Mouse (Mus musculus) spleen, embryonic (tissue): ENCODE data around the gene Nop16.
"Not testable (repeated sequence)": the region's sequence is repeated elsewhere in the genome, so short reads cannot be mapped to it uniquely, and the experiment has no call there.

Experiments used
- CTCF ChIA-PET: fragments of 350-600 bp; sonication (Branson Sonifier 250); formaldehyde crosslinking; loops from one replicate; lab custom pipeline; 2022; lab: Charles Lee

The Nop16 gene

GRCm38 (mm10) chr13:54589996-54590951 lies at the start of gene Nop16, which contains the start of gene Higd2a:
TSS of gene Nop16 (minus strand) at chr13:54590090.
TSS of gene Higd2a (plus strand) at chr13:54590207.
- CTCF ChIA-PET, result no interaction called here

- CTCF ChIA-PET, result no interaction called here
Observed at GRCm38 (mm10) chr13:54635011-54635410, 45.1 kb upstream of the Nop16 start.

GRCm38 (mm10) chr13:54632731-54633277 lies 42.9 kb upstream of the Nop16 start:
- CTCF ChIA-PET, result interaction anchor here (0.9 kb wide), 1 partner anchor 11 kb away, joined by 3 read pairs; the partner anchor contains the start of gene Faf2

- CTCF ChIA-PET, result no interaction called here
Observed at GRCm38 (mm10) chr13:54629128-54629527, 39.2 kb upstream of the Nop16 start.

GRCm38 (mm10) chr13:54621960-54622521 lies 32.2 kb upstream of the Nop16 start:
- CTCF ChIA-PET, result interaction anchor here (1.0 kb wide), 1 partner anchor 11 kb away, joined by 3 read pairs; no protein-coding TSS in a partner anchor

GRCm38 (mm10) chr13:54621155-54621932 lies 31.5 kb upstream of the Nop16 start, which contains the start of gene Faf2:
TSS of gene Faf2 (plus strand) at chr13:54621784.
- CTCF ChIA-PET, result interaction anchor here (1.0 kb wide), 1 partner anchor 12 kb away, joined by 3 read pairs; no protein-coding TSS in a partner anchor

- CTCF ChIA-PET, result interaction anchor here (1.0 kb wide), 1 partner anchor 13 kb away, joined by 4 read pairs; no protein-coding TSS in a partner anchor
Observed at GRCm38 (mm10) chr13:54616998-54617397, 27.1 kb upstream of the Nop16 start.

- CTCF ChIA-PET, result interaction anchor here (0.8 to 1.0 kb wide), 2 partner anchors 12 to 122 kb away, joined by 4 read pairs; no protein-coding TSS in a partner anchor
Observed at GRCm38 (mm10) chr13:54616307-54616706, 26.4 kb upstream of the Nop16 start.

- CTCF ChIA-PET, result not testable (repeated sequence)
Observed at GRCm38 (mm10) chr13:54613141-54613540, 23.3 kb upstream of the Nop16 start.

GRCm38 (mm10) chr13:54610972-54611754 lies 21.3 kb upstream of the Nop16 start, which contains the start of gene Cltb:
TSS of gene Cltb (minus strand) at chr13:54611344.
- CTCF ChIA-PET, result interaction anchor here (0.9 to 1.0 kb wide), 2 partner anchors 19 to 35 kb away, joined by 3 to 5 read pairs; no protein-coding TSS in a partner anchor

GRCm38 (mm10) chr13:54610613-54610971 lies 20.7 kb upstream of the Nop16 start:
- CTCF ChIA-PET, result no interaction called here

- CTCF ChIA-PET, result no interaction called here
Observed at GRCm38 (mm10) chr13:54609301-54609700, 19.4 kb upstream of the Nop16 start.

GRCm38 (mm10) chr13:54608666-54609065 lies 18.8 kb upstream of the Nop16 start:
- CTCF ChIA-PET, result no interaction called here

GRCm38 (mm10) chr13:54608002-54608401 lies 18.1 kb upstream of the Nop16 start:
- CTCF ChIA-PET, result no interaction called here

- CTCF ChIA-PET, result no interaction called here
Observed at GRCm38 (mm10) chr13:54607204-54607603, 17.3 kb upstream of the Nop16 start.

- CTCF ChIA-PET, result interaction anchor here (0.6 to 0.7 kb wide), 2 partner anchors 83 to 188 kb away, joined by 3 to 7 read pairs; no protein-coding TSS in a partner anchor
Observed at GRCm38 (mm10) chr13:54605426-54605825, 15.5 kb upstream of the Nop16 start.

GRCm38 (mm10) chr13:54604221-54604620 lies 14.3 kb upstream of the Nop16 start:
- CTCF ChIA-PET, result interaction anchor here (1.1 kb wide), 1 partner anchor 13 kb away, joined by 4 read pairs; no protein-coding TSS in a partner anchor

GRCm38 (mm10) chr13:54603501-54603900 lies 13.6 kb upstream of the Nop16 start:
- CTCF ChIA-PET, result interaction anchor here (1.1 kb wide), 1 partner anchor 13 kb away, joined by 4 read pairs; no protein-coding TSS in a partner anchor

GRCm38 (mm10) chr13:54602639-54603111 lies 12.8 kb upstream of the Nop16 start:
- CTCF ChIA-PET, result no interaction called here
